Mouse (Mus musculus) left cerebral cortex, adult 18-20 months (tissue): ENCODE results near the gene Mapkapk2. TPM values are rescaled to one million over a fixed set of nuclear protein-coding genes. Genes with fewer than 3 reads are reported as not detected.

ENCODE experiments used
- DNase-seq, 2 experiments: peaks; one replicate each; pipeline ENCODE4 v3.0.0; 2021 to 2022; ENCODE audit warnings: low spot score in 2 of 2, mixed read lengths in 1 of 2
- total RNA-seq, 2 experiments: library from RNA; stranded (reverse); gene quantifications; 2 replicates each; pipeline ENCODE4 v1.2.3; 2021

Gene Mapkapk2
- total RNA-seq, 2 experiments from 2014 or later: 35.8 to 37.2 TPM

- DNase-seq: no peak
These were observed 13.3 kb downstream of the Mapkapk2 start for GRCm38 (mm10) chr1:131084289-131084688.

- DNase-seq: no peak
These were observed 14.0 kb downstream of the Mapkapk2 start for GRCm38 (mm10) chr1:131083609-131084008.

GRCm38 (mm10) chr1:131083122-131083521, 14.5 kb downstream of the Mapkapk2 start:
- DNase-seq: no peak

GRCm38 (mm10) chr1:131080686-131081085, 16.9 kb downstream of the Mapkapk2 start:
- no peak for DNase-seq

GRCm38 (mm10) chr1:131079762-131080161, 17.9 kb downstream of the Mapkapk2 start:
- no peak for DNase-seq

GRCm38 (mm10) chr1:131078761-131079330, 18.8 kb downstream of the Mapkapk2 start:
- DNase-seq: peak; percentile 47 to 66

- no peak for DNase-seq
These were observed 22.4 kb downstream of the Mapkapk2 start for GRCm38 (mm10) chr1:131075098-131075791.

- DNase-seq: peak; percentile 72 to 79
These were observed 23.1 kb downstream of the Mapkapk2 start for GRCm38 (mm10) chr1:131074524-131074938.

GRCm38 (mm10) chr1:131072376-131072990, 25.1 kb downstream of the Mapkapk2 start:
- no peak for DNase-seq

- no peak for DNase-seq
These were observed 28.6 kb downstream of the Mapkapk2 start for GRCm38 (mm10) chr1:131069010-131069409.

- no peak for DNase-seq
These were observed 29.5 kb downstream of the Mapkapk2 start for GRCm38 (mm10) chr1:131068011-131068727.

- DNase-seq: no peak
These were observed 33.4 kb downstream of the Mapkapk2 start for GRCm38 (mm10) chr1:131064202-131064601.

- peak; percentile 56 to 64 for DNase-seq
These were observed 34.8 kb downstream of the Mapkapk2 start for GRCm38 (mm10) chr1:131062821-131063220.

GRCm38 (mm10) chr1:131061740-131062254, 35.8 kb downstream of the Mapkapk2 start:
- DNase-seq: no peak

- no peak for DNase-seq
These were observed 37.1 kb downstream of the Mapkapk2 start for GRCm38 (mm10) chr1:131060290-131061253.

- DNase-seq: no peak
These were observed 37.8 kb downstream of the Mapkapk2 start for GRCm38 (mm10) chr1:131059841-131060240.

GRCm38 (mm10) chr1:131059411-131059810, 38.2 kb downstream of the Mapkapk2 start:
- DNase-seq: no peak

GRCm38 (mm10) chr1:131058431-131058830, 39.2 kb downstream of the Mapkapk2 start:
- no peak for DNase-seq

GRCm38 (mm10) chr1:131054251-131054650, 43.4 kb downstream of the Mapkapk2 start:
- no peak for DNase-seq

- DNase-seq: no peak
These were observed 44.0 kb downstream of the Mapkapk2 start for GRCm38 (mm10) chr1:131053656-131054055.
